Mouse (Mus musculus) bone marrow macrophage, adult 2 months (primary cell): Measurements from ENCODE around the gene Gm47985.
"Not testable (repeated sequence)": the region's sequence is repeated elsewhere in the genome, so short reads cannot be mapped to it uniquely, and the experiment has no call there.

Experiments
- CTCF ChIP-seq: IDR thresholded peaks from 2 replicates; pipeline ENCODE4 v1.5.1; 2012; ENCODE audit warnings: low read depth, mild to moderate bottlenecking, low read length, moderate library complexity
- POLR2A ChIP-seq: IDR thresholded peaks from 2 replicates; pipeline ENCODE4 v1.6.1; 2012; ENCODE audit warnings: mild to moderate bottlenecking, low read depth, low read length, borderline replicate concordance

DNA sequence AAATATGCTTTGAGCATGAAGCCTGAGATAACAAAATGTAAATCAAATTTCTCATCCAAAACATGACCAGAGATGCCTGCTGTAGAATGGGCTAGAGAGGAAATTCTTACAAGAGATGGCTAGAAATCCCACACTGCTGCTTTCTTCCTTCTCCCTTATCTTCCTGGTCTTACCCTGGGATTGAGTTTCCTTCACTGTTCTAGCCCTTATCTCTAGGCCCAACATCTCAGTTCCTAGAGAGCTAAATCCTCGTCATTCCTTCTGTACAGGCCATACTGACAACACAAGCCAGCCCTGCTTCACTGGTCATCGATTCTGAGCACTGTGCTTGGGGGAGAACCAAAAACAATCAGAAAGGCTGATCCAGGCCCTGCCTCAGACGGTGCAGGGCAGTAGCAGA lies 14.4 kb downstream of the Gm47985 start:
- not testable (repeated sequence) for TF ChIP-seq CTCF, POLR2A
